Mouse (Mus musculus) midbrain, postnatal 0 days (tissue): Measurements from ENCODE around the gene Zfp637. TPM values are rescaled to one million over a fixed set of nuclear protein-coding genes. Genes with fewer than 3 reads are reported as not detected.

Experiments used
- ATAC-seq: fragments of 200-750 bp; cut with Nextera tagmentation; 2 replicates; pipeline ENCODE4 v1.8.0; 2017; ENCODE audit warnings: moderate number of reproducible peaks, mild to moderate bottlenecking, moderate TSS enrichment, moderate library complexity; ENCODE audit not compliant: low FRiP score
- DNase-seq: peaks from one replicate; pipeline ENCODE4 v3.0.0-alpha.2; 2015; ENCODE audit warnings: low spot score
- H3K27ac ChIP-seq: fragments of 300-500 bp; sonication (generic); 2 replicates; pipeline ENCODE4 v1.5.1; 2014; ENCODE audit warnings: low read depth, mild to moderate bottlenecking, low read length, mixed read lengths
- H3K27me3 ChIP-seq: fragments of 300-500 bp; sonication (generic); 2 replicates; pipeline ENCODE4 v1.6.1; 2014; ENCODE audit warnings: low read length, control low read depth, mixed read lengths; ENCODE audit not compliant: insufficient read depth
- H3K36me3 ChIP-seq: fragments of 300-500 bp; sonication (generic); 2 replicates; pipeline ENCODE4 v1.6.1; 2014; ENCODE audit warnings: low read length, control low read depth, mixed read lengths; ENCODE audit not compliant: insufficient read depth
- H3K4me1 ChIP-seq: fragments of 300-500 bp; sonication (generic); 2 replicates; pipeline ENCODE4 v1.6.1; 2014; ENCODE audit warnings: mild to moderate bottlenecking, control low read depth, antibody characterized with exemption, low read length, mixed read lengths; ENCODE audit not compliant: insufficient read depth
- H3K4me2 ChIP-seq: fragments of 300-500 bp; sonication (generic); 2 replicates; pipeline ENCODE4 v1.6.1; 2014; ENCODE audit warnings: low read depth, mild to moderate bottlenecking, low read length, mixed read lengths; ENCODE audit not compliant: poor library complexity, severe bottlenecking
- H3K4me3 ChIP-seq: fragments of 300-500 bp; sonication (generic); 2 replicates; pipeline ENCODE4 v1.5.1; 2014; ENCODE audit warnings: low read depth, mild to moderate bottlenecking, low read length, moderate library complexity
- H3K9ac ChIP-seq: fragments of 300-500 bp; sonication (generic); replicated peaks from 2 replicates; pipeline ENCODE4 v1.6.1; 2014; ENCODE audit warnings: mild to moderate bottlenecking, low read length, moderate library complexity, mixed read lengths; ENCODE audit not compliant: poor library complexity, severe bottlenecking
- H3K9me3 ChIP-seq: fragments of 300-500 bp; sonication (generic); 2 replicates; pipeline ENCODE4 v1.6.1; 2016; ENCODE audit warnings: low read length, control low read depth
- CTCF ChIP-seq: IDR thresholded peaks from 2 replicates; pipeline ENCODE4 v1.5.1; 2016; ENCODE audit warnings: antibody characterized with exemption, mild to moderate bottlenecking
- WGBS: fragments of 180-500 bp; shearing (Covaris S2); extraction: QIAGEN DNeasy Blood & Tissue Kit; methylation state at CpG from one replicate; pipeline ENCODE4 v1.1.7; 2014; 5-methylcytosine and 5-hydroxymethylcytosine counted together
- polyA plus RNA-seq: library from polyadenylated mRNA; unstranded; fragments of >200 nt; fragmentation: Nextera tagmentation; extraction: Ambion mirVana; gene quantifications from 2 replicates; pipeline ENCODE4 v1.2.1, GENCODE M21; 2015
- total RNA-seq: library from RNA; depleted of rRNA; stranded (reverse); fragments of >200 nt; gene quantifications from 2 replicates; pipeline ENCODE4 v1.2.3, GENCODE M21; 2014; rRNA removed

The Zfp637 gene
- total and polyA plus RNA-seq, 2 experiments from 2014 or later, result 75.0 to 109 TPM

- no peak for ATAC-seq
- H3K4me2 ChIP-seq, result no peak overlapping the region
- H3K27ac ChIP-seq, result no peak overlapping the region
- no peaks in the 10 kb centered on the region for H3K9me3 ChIP-seq
- H3K9ac ChIP-seq, result no peak overlapping the region
- no peaks in the 10 kb centered on the region for H3K27me3 ChIP-seq
- no peak overlapping the region for H3K4me3 ChIP-seq
- TF ChIP-seq CTCF, result no peak
- H3K36me3 ChIP-seq, result no peaks in the 10 kb centered on the region
- no peaks in the 10 kb centered on the region for H3K4me1 ChIP-seq
- 88% methylated on average over 6 of the region's 6 CpGs for WGBS
- DNase-seq, result no peak
These were observed 49.3 kb downstream of the Zfp637 start for GRCm38 (mm10) chr6:117890257-117890656.

GRCm38 (mm10) chr6:117891369-117892160 is 50.6 kb downstream of the Zfp637 start:
- H3K36me3 ChIP-seq, result no peaks in the 10 kb centered on the region
- no peak overlapping the region for H3K4me2 ChIP-seq
- ATAC-seq (no peak), DNase-seq (no peak)
- no peaks in the 10 kb centered on the region for H3K4me1 ChIP-seq
- TF ChIP-seq CTCF, result no peak
- WGBS, result 62% methylated on average over 14 of the region's 14 CpGs
- no peaks in the 10 kb centered on the region for H3K9me3 ChIP-seq
- no peaks in the 10 kb centered on the region for H3K27me3 ChIP-seq
- H3K27ac ChIP-seq, result no peak overlapping the region
- H3K9ac ChIP-seq, result no peak overlapping the region
- no peak overlapping the region for H3K4me3 ChIP-seq

GRCm38 (mm10) chr6:117892386-117892785 is 51.4 kb downstream of the Zfp637 start:
- ATAC-seq, result no peak
- Histone ChIP-seq H3K9ac (no peak overlapping the region), H3K4me2 (no peak overlapping the region), H3K27me3 (no peaks in the 10 kb centered on the region), H3K9me3 (no peaks in the 10 kb centered on the region), H3K36me3 (no peaks in the 10 kb centered on the region), H3K4me3 (no peak overlapping the region), H3K4me1 (no peaks in the 10 kb centered on the region), H3K27ac (no peak overlapping the region)
- 59% methylated on average over 3 of the region's 3 CpGs for WGBS
- no peak for TF ChIP-seq CTCF
- no peak for DNase-seq

- H3K27ac ChIP-seq, result no peak overlapping the region
- H3K4me1 ChIP-seq, result no peaks in the 10 kb centered on the region
- H3K4me2 ChIP-seq, result no peak overlapping the region
- H3K9me3 ChIP-seq, result no peaks in the 10 kb centered on the region
- H3K4me3 ChIP-seq, result no peak overlapping the region
- ATAC-seq (no peak), DNase-seq (no peak)
- no peaks in the 10 kb centered on the region for H3K27me3 ChIP-seq
- no peak for TF ChIP-seq CTCF
- H3K9ac ChIP-seq, result no peak overlapping the region
- no peaks in the 10 kb centered on the region for H3K36me3 ChIP-seq
- WGBS, result 91% methylated on average over 2 of the region's 2 CpGs
These were observed 52.5 kb downstream of the Zfp637 start for GRCm38 (mm10) chr6:117893435-117893834.

Other genes with a start within 250 kb of the Zfp637 start
- gene Zfp239, start 20.9 kb downstream of the Zfp637 start, total RNA-seq, result 14.5 and 18.6 TPM in 2 replicates
- gene Zfp239, start 20.9 kb downstream of the Zfp637 start, polyA plus RNA-seq, result 16.1 and 16.6 TPM in 2 replicates
- 154 and 159 TPM in 2 replicates for gene Hnrnpf, start 59.1 kb downstream of the Zfp637 start, total RNA-seq
- gene Hnrnpf, start 59.1 kb downstream of the Zfp637 start, polyA plus RNA-seq, result 173 and 183 TPM in 2 replicates
- gene Fxyd4, start 96.5 kb downstream of the Zfp637 start, total RNA-seq, result not detected in 2 replicates
- gene Fxyd4, start 96.5 kb downstream of the Zfp637 start, polyA plus RNA-seq, result 0.49 and 0.96 TPM in 2 replicates
- 23.0 and 25.4 TPM in 2 replicates for gene Rasgef1a, start 170.3 kb downstream of the Zfp637 start, total RNA-seq
- gene Rasgef1a, start 170.3 kb downstream of the Zfp637 start, polyA plus RNA-seq, result 10.9 and 11.6 TPM in 2 replicates